Mouse (Mus musculus): ENCODE results near the gene Scd2. TPM values are rescaled to one million over a fixed set of nuclear protein-coding genes. Genes with fewer than 3 reads are reported as not detected.

Gene Scd2
- total and polyA plus RNA-seq, 3 experiments: 47.4 to 593 (median 392) TPM

DNA sequence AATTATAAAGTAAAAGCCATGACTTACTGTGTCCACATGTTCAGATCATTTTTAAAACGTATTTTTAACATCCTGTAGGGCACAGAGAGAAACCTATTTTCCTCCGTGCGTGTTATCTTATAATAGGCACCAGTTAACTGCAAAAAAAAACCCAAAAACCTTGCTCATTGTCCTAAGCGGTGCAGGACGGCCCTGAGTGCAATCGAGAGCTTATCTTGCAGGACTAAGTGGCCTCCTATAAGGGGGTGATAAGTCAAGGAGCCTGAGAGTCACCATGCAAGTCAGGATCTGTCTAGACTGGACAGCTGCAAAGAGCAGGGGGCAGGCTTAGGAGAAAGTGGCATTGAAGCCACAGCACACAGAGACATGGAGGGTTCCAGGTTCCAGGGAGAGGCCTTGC, 6.4 kb downstream of the Scd2 start (continued):
- TF ChIP-seq MEF2A (IDR thresholded peaks at IDR 0.05; ENCODE audit: extremely low read depth, insufficient replicate concordance, low read depth, low read length, poor library complexity, severe bottlenecking) (no peak), SMC3 (IDR thresholded peaks at IDR 0.05; ENCODE audit: low read depth, low read length) (no peak; the same call in 1 of the 2 replicates), TCF12 (IDR thresholded peaks at IDR 0.05; ENCODE audit: low read depth, low read length) (peak; percentile 32; the same call in 1 of the 2 replicates), SIN3A (IDR thresholded peaks at IDR 0.05; ENCODE audit: low read length) (peak; percentile 59; the same call in 1 of the 2 replicates), GATA1 (IDR thresholded peaks at IDR 0.05; ENCODE audit: low read depth, low read length) (no peak), POLR2AphosphoS2 (IDR thresholded peaks at IDR 0.05; ENCODE audit: low read length) (no peak), CHD1 (IDR thresholded peaks at IDR 0.05; ENCODE audit: low read depth, low read length) (0 out of 2 replicates have a peak, but pooled peaks have one; percentile 48), MXI1 (IDR thresholded peaks at IDR 0.05; ENCODE audit: low read depth, low read length) (no peak), CHD2 (IDR thresholded peaks at IDR 0.05; ENCODE audit: low read length) (no peak), MYB (IDR thresholded peaks at IDR 0.05; ENCODE audit: low read depth, low read length) (peak; percentile 36; the same call in 1 of the 2 replicates)

DNA sequence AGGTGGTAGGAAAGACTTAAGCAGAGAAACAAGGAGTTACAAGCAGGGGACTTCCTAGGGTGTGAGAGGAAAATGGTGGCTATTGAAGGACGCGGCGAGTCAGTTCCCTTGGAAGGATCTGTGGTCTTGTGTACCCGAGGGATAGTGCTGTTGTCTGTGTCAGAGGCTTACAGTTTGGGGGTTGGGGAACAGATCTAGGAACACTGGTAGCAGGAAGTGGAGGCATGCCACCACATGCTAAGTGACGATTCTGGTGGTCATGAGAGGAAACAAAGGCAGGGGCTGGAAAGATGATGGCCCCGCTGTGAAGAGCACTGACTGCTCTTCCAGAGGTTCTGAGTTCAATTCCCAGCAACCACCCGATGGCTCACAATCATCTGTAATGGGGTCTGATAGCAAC, 7.0 kb downstream of the Scd2 start:
- no peak overlapping the region for H3K4me3 ChIP-seq (ENCODE audit: control insufficient read depth in 1 of 2, insufficient read depth in 1 of 2, low read depth in 2 of 2, low read length in 2 of 2)
- H3K9ac ChIP-seq (ENCODE audit: control insufficient read depth, low read depth, low read length, poor library complexity, severe bottlenecking): no peak overlapping the region
- no peaks in the 10 kb centered on the region for H3K27me3 ChIP-seq (ENCODE audit: control insufficient read depth in 1 of 2, insufficient read depth in 2 of 2, low read length in 2 of 2)
- DNase-seq (ENCODE audit: low read depth, low spot score): peak; percentile 46
- peaks cover 56 to 73% of the 10 kb centered on the region in 2 experiments for H3K36me3 ChIP-seq (ENCODE audit: control insufficient read depth in 1 of 2, insufficient read depth in 2 of 2, low read length in 2 of 2)
- H3K4me1 ChIP-seq (ENCODE audit: control insufficient read depth in 1 of 2, insufficient read depth in 2 of 2, low read length in 2 of 2): peaks cover 4 to 60% of the 10 kb centered on the region in 2 experiments
- no peaks in the 10 kb centered on the region for H3K9me3 ChIP-seq (replicated peaks; ENCODE audit: insufficient read depth, low read length)
- peaks cover 43% of the 10 kb centered on the region for H3K79me2 ChIP-seq (ENCODE audit: control insufficient read depth, insufficient read depth, low read length, poor library complexity)
- H3K27ac ChIP-seq (ENCODE audit: control insufficient read depth, low read depth, low read length): peak overlapping the region; percentile 8
- TF ChIP-seq MAX (IDR thresholded peaks at IDR 0.05; ENCODE audit: low read length): no peak
- TF ChIP-seq MYB (IDR thresholded peaks at IDR 0.05; ENCODE audit: low read depth, low read length): no peak
- TF ChIP-seq POLR2A (IDR thresholded peaks at IDR 0.05; ENCODE audit: control insufficient read depth in 1 of 2, insufficient read depth in 1 of 2, low read depth in 1 of 2, low read length in 2 of 2, poor library complexity in 1 of 2): 0 out of 4 replicates have a peak, but pooled peaks of 1 of the 2 experiments have one; percentile 39
- 0 out of 2 replicates have a peak, but pooled peaks have one; percentile 5 for TF ChIP-seq SMC3 (IDR thresholded peaks at IDR 0.05; ENCODE audit: low read depth, low read length)

DNA sequence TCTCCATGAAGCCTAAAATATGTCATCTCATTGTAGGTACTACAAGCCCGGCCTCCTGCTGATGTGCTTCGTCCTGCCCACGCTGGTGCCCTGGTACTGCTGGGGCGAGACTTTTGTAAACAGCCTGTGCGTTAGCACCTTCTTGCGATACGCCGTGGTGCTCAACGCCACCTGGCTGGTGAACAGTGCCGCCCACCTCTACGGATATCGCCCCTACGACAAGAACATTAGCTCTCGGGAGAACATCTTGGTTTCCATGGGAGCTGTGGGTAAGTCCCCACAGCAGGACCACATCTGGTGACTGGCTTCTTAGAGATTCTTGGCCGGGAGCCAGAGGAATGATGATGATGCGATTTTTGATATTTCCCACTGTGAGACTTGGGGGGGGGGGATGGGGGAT, 7.7 kb downstream of the Scd2 start:
- H3K36me3 ChIP-seq (ENCODE audit: control insufficient read depth in 1 of 2, insufficient read depth in 2 of 2, low read length in 2 of 2): peaks cover 52 to 75% of the 10 kb centered on the region in 2 experiments
- peaks cover 4 to 54% of the 10 kb centered on the region in 2 experiments for H3K4me1 ChIP-seq (ENCODE audit: control insufficient read depth in 1 of 2, insufficient read depth in 2 of 2, low read length in 2 of 2)
- no peak overlapping the region for H3K9ac ChIP-seq (ENCODE audit: control insufficient read depth, low read depth, low read length, poor library complexity, severe bottlenecking)
- no peak overlapping the region for H3K4me3 ChIP-seq (ENCODE audit: control insufficient read depth in 1 of 2, insufficient read depth in 1 of 2, low read depth in 2 of 2, low read length in 2 of 2)
- peaks cover 37% of the 10 kb centered on the region for H3K79me2 ChIP-seq (ENCODE audit: control insufficient read depth, insufficient read depth, low read length, poor library complexity)
- peak overlapping the region; percentile 45 for H3K27ac ChIP-seq (ENCODE audit: control insufficient read depth, low read depth, low read length)
- no peaks in the 10 kb centered on the region for H3K9me3 ChIP-seq (replicated peaks; ENCODE audit: insufficient read depth, low read length)
- no peaks in the 10 kb centered on the region for H3K27me3 ChIP-seq (ENCODE audit: control insufficient read depth in 1 of 2, insufficient read depth in 2 of 2, low read length in 2 of 2)
- DNase-seq (ENCODE audit: low read depth, low spot score): peak; percentile 75
- TF ChIP-seq GATA1 (IDR thresholded peaks at IDR 0.05; ENCODE audit: low read depth, low read length) (no peak), TBP (IDR thresholded peaks at IDR 0.05; ENCODE audit: low read depth, low read length) (no peak), KAT2A (conservative IDR thresholded peaks at IDR 0.05; ENCODE audit: low read depth, low read length) (no peak), SMC3 (IDR thresholded peaks at IDR 0.05; ENCODE audit: low read depth, low read length) (peak; percentile 14; the same call in 1 of the 2 replicates), MYB (IDR thresholded peaks at IDR 0.05; ENCODE audit: low read depth, low read length) (no peak), ELF1 (IDR thresholded peaks at IDR 0.05; ENCODE audit: low read depth, low read length) (no peak), CHD2 (IDR thresholded peaks at IDR 0.05; ENCODE audit: low read length) (no peak), MXI1 (IDR thresholded peaks at IDR 0.05; ENCODE audit: low read depth, low read length) (no peak), USF1 (IDR thresholded peaks at IDR 0.05; ENCODE audit: low read depth, low read length) (no peak), UBTF (IDR thresholded peaks at IDR 0.05; ENCODE audit: borderline replicate concordance, insufficient read depth, low read depth, low read length) (no peak), NELFE (IDR thresholded peaks at IDR 0.05; ENCODE audit: low read depth, low read length) (no peak), BHLHE40 (IDR thresholded peaks at IDR 0.05; ENCODE audit: borderline replicate concordance, low read depth, low read length) (no peak), HCFC1 (IDR thresholded peaks at IDR 0.05; ENCODE audit: low read depth, low read length) (no peak), MYC (IDR thresholded peaks at IDR 0.05; ENCODE audit: low read depth, low read length) (no peak), ZNF384 (IDR thresholded peaks at IDR 0.05; ENCODE audit: low read depth, low read length) (no peak), CTCF (IDR thresholded peaks at IDR 0.05 in 2 of 3, conservative IDR thresholded peaks at IDR 0.05 in 1 of 3; ENCODE audit: control insufficient read depth in 1 of 3, insufficient read depth in 1 of 3, low read depth in 2 of 3, low read length in 3 of 3, poor library complexity in 1 of 3, severe bottlenecking in 1 of 3) (no peak; a peak in 1 of 6 replicates), CHD1 (IDR thresholded peaks at IDR 0.05; ENCODE audit: low read depth, low read length) (0 out of 2 replicates have a peak, but pooled peaks have one; percentile 8), MEF2A (IDR thresholded peaks at IDR 0.05; ENCODE audit: extremely low read depth, insufficient replicate concordance, low read depth, low read length, poor library complexity, severe bottlenecking) (no peak), POLR2A (IDR thresholded peaks at IDR 0.05; ENCODE audit: control insufficient read depth in 1 of 2, insufficient read depth in 1 of 2, low read depth in 1 of 2, low read length in 2 of 2, poor library complexity in 1 of 2) (no peak), MAFK (IDR thresholded peaks at IDR 0.05; ENCODE audit: borderline replicate concordance, low read depth, low read length) (no peak), TAL1 (IDR thresholded peaks at IDR 0.05; ENCODE audit: low read length) (no peak), MAZ (IDR thresholded peaks at IDR 0.05; ENCODE audit: low read depth, low read length) (no peak), ETS1 (IDR thresholded peaks at IDR 0.05; ENCODE audit: low read depth, low read length) (0 out of 2 replicates have a peak, but pooled peaks have one; percentile 5), MAX (IDR thresholded peaks at IDR 0.05; ENCODE audit: low read length) (no peak)

All from MEL (cell line).